Mouse (Mus musculus) bone marrow, adult 2 months (tissue): ENCODE results near the gene Suco.

ENCODE experiments used
- CTCF ChIP-seq: fragments of 200-500 bp; IDR thresholded peaks from 2 replicates; pipeline ENCODE4 v1.5.1; 2011; ENCODE audit warnings: low read length, control low read depth; ENCODE audit not compliant: control insufficient read depth, insufficient read depth
- POLR2A ChIP-seq: fragments of 200-500 bp; IDR thresholded peaks from 2 replicates; pipeline ENCODE4 v1.6.1; 2011; ENCODE audit warnings: low read depth, mild to moderate bottlenecking, control low read depth, low read length, borderline replicate concordance; ENCODE audit not compliant: control insufficient read depth

GRCm38 (mm10) chr1:161897235-161897634 is 20.8 kb upstream of the Suco start:
- TF ChIP-seq CTCF (no peak), POLR2A (no peak)
